Mouse (Mus musculus) embryo, embryonic 9.5 days (tissue): ENCODE results near the gene Creb3.
"Not testable (repeated sequence)": the region's sequence is repeated elsewhere in the genome, so short reads cannot be mapped to it uniquely, and the experiment has no call there.

Experiments
- DNase-seq: peaks from one replicate; pipeline ENCODE4 v3.0.0-alpha.2; 2017; ENCODE audit errors: extremely low spot score

Creb3 gene

DNA sequence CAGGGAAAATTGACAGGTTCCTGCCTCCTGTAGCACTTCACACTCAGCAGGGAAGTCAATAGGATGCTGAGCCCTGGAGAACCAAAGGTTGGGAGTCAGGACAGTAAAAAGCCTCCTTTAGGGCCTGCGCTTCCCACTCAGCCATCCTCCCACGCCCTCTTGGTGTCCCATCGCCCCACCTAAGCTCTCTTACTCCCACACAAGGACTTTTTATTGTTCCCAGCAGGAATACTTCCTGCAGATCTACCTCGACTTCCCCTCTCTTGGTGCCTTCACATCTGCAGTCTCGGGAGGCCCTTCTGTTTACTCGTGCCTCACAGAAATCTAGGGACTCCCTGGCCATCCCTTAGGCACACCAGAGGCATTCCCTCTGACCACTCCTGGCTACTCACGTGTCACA lies 21.3 kb downstream of the Creb3 start:
- no peak for DNase-seq

DNA sequence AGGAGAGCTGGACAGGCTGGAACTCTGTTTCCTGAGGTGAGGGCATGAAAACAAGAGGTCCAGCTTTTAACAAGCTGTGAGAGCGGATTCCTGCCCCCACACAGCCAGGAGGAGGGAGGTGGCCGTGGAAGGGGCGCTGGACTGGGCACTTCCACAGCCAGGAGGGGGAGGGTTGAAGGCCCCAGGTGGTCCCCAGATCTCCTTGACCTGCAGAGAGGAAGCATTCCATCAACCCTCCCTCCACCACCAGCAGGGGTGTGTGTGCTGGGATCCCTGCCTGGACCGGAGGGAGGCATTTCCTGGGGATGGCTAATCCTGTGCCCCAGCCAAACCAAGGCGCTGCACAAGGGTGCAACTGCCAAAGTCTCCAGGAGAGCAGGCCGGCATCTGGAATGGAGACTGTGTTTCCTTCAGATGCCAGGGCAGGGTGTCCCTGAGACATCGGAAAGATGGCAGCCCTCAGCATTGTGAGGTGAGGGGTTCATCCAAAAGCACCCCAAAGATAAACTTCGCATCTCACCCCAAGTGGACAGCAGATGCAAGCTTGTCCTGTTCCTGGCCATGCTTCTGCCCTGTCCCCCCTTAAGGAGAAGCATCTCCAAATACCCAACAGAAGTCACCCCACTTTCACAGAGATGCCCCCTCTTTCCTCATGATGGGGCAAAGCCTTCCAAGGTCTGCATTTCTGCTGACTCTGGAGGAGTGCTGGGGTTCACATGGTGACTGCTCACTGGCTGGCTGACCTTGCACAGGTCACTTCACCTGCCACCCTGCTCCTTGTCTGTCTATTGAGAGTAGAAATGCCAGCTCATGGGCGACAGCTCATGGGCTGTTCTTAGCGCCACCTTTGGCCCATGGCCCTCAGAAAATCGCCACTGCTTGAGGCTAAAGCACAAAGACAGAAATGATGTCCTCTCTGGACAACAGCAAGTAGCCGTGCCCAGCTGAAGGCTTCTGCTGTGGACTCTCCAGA lies 22.6 kb downstream of the Creb3 start, which contains the start of gene Msmp:
Gene Msmp, minus strand, starts transcription at position 51 of the 973 bp plus-strand sequence.
- DNase-seq: no peak

DNA sequence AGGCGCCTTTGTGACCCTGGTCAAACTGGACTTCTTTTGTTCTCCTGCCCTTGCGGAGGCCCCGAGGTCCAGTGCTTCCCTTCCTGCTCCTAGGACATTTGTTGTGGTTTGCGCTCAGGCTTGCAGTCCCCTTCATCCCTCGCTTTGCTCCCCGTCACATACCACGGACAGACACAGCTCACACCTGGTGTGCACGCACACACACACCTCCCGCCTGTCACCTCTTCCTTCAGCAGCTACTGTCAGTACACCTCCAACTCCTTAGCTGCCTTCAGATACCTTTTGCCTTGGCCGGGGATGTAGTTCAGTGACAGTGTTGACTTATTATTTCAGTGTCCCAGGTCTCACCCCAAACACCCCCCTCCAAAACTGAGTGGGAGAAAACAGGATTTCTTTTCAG lies 23.6 kb downstream of the Creb3 start:
- no peak for DNase-seq

DNA sequence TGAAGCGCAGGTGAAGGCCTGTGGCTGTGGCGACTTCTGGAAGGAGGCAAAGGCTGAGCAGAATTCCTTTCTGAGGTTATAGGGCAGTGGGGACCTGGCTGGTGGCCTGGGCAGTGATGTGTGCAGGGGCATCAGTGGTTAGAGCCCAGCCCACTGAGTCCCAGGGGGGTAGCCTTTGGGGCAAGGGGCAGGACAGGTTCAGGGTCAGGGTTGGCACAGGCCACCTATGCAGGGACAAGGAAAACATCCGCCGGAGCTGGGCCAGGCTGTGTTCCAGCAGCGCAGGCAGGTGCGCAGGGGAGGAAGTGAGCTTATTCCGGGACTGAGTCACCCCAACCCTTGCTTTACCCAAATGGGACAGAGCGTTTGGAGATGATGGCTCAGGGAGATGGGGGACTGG lies 24.3 kb downstream of the Creb3 start:
- no peak for DNase-seq

DNA sequence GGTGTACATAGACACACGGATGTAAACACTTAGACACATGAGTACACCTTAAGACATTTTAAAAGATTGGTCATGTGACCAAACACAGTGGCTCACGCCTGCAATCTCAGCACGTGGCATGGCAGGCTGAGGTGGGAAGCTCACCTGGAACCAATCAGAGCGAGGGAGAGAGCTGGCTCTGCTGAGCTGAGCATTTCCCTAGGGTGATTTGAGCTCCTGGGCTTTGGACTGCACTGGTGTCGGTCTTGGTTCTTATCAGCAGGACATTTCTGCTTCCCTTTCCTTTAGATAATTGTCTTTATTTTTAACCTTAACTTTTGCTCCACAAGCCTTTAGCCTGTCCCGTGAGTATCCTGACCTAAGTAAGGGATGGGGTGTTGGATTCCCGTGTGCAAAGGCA lies 25.5 kb downstream of the Creb3 start:
- DNase-seq: no peak

DNA sequence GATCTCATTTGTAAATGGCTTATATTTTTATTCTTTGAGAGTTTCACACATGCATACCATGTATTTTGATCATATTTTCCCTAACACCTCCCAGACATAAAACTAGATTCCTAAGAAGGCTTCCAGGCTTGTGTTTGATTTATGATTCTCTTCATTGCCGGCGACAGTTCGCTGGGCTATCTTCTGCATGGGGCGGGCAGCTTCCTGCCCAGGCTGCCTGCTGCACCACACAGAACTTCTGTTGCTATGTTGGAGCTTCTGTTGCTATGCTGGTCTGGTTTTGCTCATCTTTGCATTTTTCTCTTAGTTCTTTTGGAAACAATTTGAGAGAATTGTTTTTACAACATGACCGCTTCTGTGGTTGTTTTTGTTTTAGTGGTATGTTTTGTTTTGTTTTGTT lies 29.4 kb downstream of the Creb3 start:
- no peak for DNase-seq

DNA sequence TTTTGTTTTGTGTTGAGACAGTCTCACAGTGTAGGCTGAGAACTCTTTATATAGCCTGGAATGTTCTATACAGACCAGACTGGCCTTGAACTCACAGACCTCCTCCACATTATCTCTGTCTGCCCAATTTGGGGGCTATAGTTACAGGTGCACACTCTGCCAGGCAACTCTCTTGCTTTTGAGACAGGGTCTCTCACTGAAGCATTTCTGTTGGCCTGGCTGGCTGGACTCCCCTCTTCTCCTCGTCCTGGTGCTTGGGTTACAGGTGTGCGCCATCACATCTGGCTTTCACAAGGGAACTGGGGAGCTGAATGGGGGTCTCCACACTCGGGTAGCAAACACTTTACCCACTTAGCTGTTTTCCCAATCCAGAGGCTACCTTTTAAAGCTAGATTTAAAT lies 29.8 kb downstream of the Creb3 start:
- no peak for DNase-seq

DNA sequence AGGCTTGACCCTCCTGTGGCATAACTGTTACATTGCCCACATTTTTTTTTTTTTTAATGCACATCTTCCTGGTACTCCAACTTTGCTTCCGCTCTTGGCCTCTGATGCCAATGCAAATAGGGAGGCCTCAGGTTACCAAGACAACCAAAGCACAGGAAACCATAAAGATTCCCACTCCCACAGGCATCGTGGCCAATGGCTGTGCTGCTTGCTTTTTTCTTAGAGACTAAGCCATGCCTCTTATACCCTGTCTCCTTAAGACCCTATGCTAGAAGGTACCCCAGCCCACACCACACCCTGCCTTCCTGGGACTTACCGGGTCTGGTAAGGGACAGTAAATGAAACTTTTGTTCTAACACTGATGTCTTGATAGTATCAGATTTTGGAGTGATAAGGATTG lies 31.3 kb downstream of the Creb3 start:
- DNase-seq: no peak

DNA sequence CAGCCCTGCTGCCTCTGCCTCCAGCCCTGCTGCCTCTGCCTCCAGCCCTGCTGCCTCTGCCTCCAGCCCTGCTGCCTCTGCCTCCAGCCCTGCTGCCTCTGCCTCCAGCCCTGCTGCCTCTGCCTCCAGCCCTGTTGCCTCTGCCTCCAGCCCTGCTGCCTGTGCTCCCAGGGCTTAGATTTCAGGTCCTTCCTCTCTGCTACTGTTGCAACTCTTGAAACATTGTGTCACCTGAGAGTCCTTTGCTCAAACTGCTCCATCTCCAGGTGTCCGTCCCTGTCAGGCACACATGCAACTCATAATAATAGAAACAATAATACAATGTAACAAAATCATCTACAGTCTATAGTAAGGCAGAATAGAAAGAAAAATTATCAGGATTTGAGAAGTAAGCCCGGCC lies 34.5 kb downstream of the Creb3 start:
- not testable (repeated sequence) for DNase-seq

DNA sequence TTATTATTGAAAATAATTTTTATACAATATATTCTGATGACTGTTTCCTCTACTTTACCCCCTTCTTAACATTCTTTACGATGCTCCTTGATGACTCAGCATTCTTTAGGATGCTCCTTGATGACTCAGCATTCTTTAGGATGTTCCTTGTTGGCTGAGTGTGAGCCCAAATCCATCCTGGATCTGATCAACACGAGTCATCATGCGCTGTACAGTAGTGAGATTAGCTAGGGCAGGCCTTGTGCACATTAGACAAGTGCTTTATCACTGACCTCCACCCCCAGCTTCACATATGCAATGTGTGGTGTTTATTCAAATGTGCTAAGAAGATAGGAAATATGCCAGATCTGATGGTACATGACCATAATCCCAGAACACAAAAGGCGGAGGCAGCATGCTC lies 36.1 kb downstream of the Creb3 start:
- DNase-seq: no peak

DNA sequence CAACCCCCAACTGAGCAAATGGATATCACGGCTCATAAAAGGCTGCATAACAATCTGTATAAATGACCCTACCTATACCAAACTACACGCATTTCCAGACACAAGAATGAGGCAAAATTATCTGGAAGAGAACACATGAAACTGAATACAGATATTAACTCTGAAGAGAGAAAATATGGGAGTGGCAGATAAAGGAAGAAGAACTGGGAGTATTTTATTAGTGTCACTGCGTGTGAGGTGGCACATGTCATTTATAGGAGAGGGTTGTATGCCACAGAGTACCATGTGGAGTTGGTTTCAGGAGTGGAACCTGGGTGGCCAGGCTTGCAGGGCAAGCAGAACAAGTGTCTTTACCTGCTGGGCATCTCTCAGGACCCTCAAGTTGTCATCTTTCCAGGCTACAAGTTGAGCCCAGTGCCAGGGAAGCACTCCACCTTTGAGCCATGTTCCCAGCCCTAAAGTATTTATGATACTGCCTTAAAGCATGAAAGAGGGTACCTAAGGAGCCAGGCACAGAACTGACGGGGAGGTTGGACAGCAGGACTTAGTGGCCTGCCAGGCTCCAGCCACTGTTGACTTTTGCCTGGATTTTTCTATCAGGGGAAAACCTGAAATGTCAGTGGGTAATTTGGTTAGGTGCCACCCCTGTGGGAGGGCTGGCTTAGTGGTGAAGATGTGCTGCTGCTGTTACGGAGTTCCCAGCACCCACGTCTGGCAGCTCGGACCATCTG lies 36.7 kb downstream of the Creb3 start:
- DNase-seq: no peak

DNA sequence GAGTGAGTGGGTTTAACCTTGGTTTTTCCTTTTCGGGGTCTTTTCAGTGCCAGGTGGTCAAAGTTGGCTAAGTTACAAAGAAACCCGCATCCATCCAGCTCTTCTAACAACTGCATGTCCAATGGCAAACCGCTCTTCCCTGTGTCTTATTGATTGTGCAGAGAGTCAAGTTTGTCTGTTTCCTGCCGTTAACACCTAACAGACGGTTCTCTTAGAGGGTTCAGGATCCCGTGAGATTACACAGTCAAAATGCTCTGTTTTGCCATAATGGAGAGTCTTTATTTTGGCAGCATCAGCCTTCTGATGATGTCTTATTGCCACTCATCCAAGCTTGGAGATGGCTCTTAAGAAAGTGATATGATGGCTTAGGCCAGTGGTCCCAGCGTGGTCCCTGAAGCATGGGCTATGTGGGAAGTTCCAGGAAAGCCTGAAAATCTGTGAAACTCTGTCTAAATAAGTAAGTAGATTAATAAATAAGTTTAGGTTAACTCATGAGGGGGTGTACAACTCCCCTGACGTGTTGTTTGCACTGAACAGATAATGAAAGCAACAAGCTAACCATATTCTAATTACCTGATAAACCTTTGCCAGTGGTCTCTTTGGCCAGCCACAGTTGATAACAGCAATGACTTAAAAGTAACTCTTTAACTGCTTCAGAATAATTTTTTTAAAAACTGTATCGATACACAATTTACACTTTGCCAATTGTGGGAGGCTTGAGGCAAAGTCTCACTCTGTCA lies 38.2 kb downstream of the Creb3 start:
- DNase-seq: no peak

DNA sequence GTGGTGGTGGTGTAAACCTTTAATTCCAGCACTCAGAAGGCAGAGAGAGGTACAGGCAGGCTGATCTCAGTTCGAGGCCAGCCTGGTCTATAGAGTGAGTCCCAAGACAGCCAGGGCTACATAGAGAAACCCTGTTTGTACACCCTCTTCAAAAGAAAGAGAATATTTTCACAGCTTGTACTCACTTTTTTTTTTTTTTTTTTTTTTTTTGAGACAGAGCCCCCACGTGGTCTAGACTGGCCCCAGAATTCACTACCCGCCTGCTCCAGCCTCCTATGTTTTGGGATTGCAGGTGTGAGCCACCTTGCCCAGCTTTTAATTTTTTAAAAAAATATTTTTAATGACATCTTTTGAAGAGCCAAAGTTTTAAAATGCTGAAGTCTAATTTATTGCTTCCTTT lies 42.0 kb downstream of the Creb3 start:
- DNase-seq: no peak

DNA sequence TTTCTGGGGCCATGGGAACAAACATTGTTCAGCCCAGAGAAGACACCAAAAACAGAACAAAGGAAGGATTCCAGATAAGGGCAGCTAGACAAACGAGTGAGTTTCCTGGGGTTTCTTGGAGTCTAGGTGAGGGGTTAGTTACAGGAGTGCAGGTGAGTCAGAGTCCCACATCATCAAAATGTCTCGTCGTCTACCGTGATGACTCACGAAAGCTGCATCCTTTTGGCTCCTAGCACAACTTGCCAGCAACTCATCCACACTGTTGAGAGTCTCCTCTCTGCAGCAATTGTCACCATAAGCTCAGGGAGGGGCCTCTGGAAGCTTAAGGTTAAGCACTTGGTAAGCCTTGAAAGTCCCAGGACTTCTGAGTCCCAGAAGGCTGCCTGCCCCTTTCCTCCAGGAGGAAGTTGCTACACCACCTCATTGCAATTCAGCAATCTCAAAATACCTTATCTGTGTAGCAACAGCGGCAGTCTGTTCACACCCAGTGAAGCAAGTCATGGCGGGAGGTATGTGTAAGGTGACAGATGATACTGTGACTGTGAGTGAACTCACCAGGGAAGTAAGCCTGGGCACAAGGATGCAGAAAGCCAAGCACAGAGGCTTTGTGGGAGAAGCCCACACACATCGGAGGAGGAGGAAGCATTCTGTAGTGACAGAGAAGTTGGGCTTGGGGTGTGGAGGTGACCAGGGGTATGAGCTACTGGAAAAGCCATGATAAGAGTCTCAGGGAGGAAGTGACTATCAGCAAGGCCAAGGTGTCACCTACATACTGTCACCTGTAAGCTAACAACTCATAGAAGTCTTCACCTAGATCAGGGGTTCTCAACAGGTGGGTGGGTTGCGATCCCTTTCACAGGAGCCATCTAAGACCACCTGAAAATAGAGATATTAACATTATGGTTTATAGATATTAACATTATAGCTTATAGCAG lies 42.9 kb downstream of the Creb3 start:
- DNase-seq: no peak

DNA sequence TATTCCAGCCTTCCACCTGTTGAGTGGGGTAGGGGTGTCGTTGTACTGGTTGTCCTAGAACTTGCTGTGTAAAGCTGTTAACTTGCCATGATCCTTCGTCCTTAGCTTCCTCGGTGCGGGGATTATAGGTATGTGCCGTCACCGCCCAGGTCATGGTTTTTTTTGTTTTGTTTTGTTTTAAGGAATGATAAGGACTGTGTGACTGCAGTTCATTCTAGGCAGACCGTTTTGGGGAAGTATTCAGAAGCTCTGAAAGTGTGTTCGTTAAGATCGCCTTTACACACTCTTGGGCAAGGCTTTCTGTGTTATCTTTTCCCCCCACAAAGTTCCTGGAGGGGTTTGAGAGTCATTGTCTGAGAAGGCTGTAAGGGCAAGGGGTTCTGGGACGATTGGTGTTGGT lies 50.4 kb downstream of the Creb3 start:
- no peak for DNase-seq

DNA sequence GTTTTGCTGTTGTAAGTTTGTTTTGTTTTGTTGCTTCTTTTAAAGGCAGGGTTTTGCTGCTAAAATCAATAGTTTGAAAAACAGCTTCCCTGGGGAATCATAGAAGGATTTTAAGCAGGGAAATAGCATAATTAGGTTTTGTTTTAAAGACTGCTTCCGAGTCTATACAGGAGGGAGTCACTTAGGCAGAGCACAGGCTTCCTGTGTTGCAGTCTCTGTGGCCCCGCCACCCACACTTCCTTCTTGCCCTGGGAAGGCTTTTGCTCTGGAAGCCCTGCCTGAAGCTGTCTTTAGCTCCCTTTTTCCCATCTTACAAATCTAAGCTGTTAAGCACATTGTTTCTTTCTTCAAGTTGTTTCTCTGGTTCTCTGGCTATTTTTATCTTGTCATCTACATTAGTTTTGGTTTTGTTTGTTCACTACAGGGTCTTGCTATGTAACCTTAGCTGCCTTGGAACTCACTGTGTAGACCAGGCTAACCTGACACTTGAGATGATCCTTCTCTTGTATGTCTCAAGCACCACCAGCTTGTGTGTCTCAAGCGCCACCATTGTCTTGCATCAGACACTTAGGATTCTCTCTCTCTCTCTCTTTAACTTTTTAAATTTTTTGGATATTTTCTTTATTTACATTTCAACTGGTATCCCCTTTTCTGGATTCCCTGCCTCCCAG lies 51.1 kb downstream of the Creb3 start:
- no peak for DNase-seq
